Mouse (Mus musculus): Measurements from ENCODE around the gene Rai1. TPM values are rescaled to one million over a fixed set of nuclear protein-coding genes. Genes with fewer than 3 reads are reported as not detected.

The Rai1 gene
- polyA plus RNA-seq, 1 experiment from 2014 or later: 28.5 TPM

GRCm38 (mm10) chr11:60102664-60103063 lies 2.1 kb upstream of the Rai1 start:
- ATAC-seq (replicated peaks; ENCODE audit: low FRiP score): no peak
- Histone ChIP-seq H3K4me3 (ENCODE audit: low read depth, low read length) (no peak overlapping the region), H3K9ac (ENCODE audit: low read length) (no peak overlapping the region), H3K27me3 (ENCODE audit: control insufficient read depth, insufficient read depth, low read length) (no peaks in the 10 kb centered on the region), H3K4me1 (replicated peaks; ENCODE audit: control insufficient read depth, insufficient read depth, low read length) (peaks cover 6% of the 10 kb centered on the region), H3K9me3 (ENCODE audit: control insufficient read depth, low read length) (no peaks in the 10 kb centered on the region), H3K4me2 (ENCODE audit: low read depth, low read length, severe bottlenecking) (no peak overlapping the region), H3K27ac (ENCODE audit: low read depth, low read length) (no peak overlapping the region), H3K36me3 (ENCODE audit: control insufficient read depth, insufficient read depth, low read length) (no peaks in the 10 kb centered on the region)
- 88% methylated on average over 6 of the region's 6 CpGs for WGBS
- no peak for DNase-seq (ENCODE audit: low spot score)

- no peak overlapping the region for H3K4me2 ChIP-seq (ENCODE audit: low read depth, low read length, severe bottlenecking)
- H3K27ac ChIP-seq (ENCODE audit: low read depth, low read length): no peak overlapping the region
- DNase-seq (ENCODE audit: low spot score): no peak
- no peak overlapping the region for H3K9ac ChIP-seq (ENCODE audit: low read length)
- no peak for ATAC-seq (replicated peaks; ENCODE audit: low FRiP score)
- no peaks in the 10 kb centered on the region for H3K36me3 ChIP-seq (ENCODE audit: control insufficient read depth, insufficient read depth, low read length)
- 85% methylated on average over 7 of the region's 7 CpGs for WGBS
- H3K4me3 ChIP-seq (ENCODE audit: low read depth, low read length): no peak overlapping the region
- H3K9me3 ChIP-seq (ENCODE audit: control insufficient read depth, low read length): no peaks in the 10 kb centered on the region
- H3K4me1 ChIP-seq (replicated peaks; ENCODE audit: control insufficient read depth, insufficient read depth, low read length): peaks cover 12% of the 10 kb centered on the region
- no peaks in the 10 kb centered on the region for H3K27me3 ChIP-seq (ENCODE audit: control insufficient read depth, insufficient read depth, low read length)
These were observed 1.2 kb upstream of the Rai1 start for GRCm38 (mm10) chr11:60103567-60103966.

GRCm38 (mm10) chr11:60105593-60106542 lies 1.1 kb downstream of the Rai1 start:
- peak overlapping the region; percentile 99 for H3K9ac ChIP-seq (ENCODE audit: low read length)
- ATAC-seq (replicated peaks; ENCODE audit: low FRiP score) (peak; percentile 65), DNase-seq (ENCODE audit: low spot score) (peak; percentile 84)
- H3K4me1 ChIP-seq (replicated peaks; ENCODE audit: control insufficient read depth, insufficient read depth, low read length): peaks cover 20% of the 10 kb centered on the region
- WGBS: under 1% methylated on average over 85 of the region's 88 CpGs
- H3K4me3 ChIP-seq (ENCODE audit: low read depth, low read length): peak overlapping the region; percentile 98
- H3K27me3 ChIP-seq (ENCODE audit: control insufficient read depth, insufficient read depth, low read length): no peaks in the 10 kb centered on the region
- H3K27ac ChIP-seq (ENCODE audit: low read depth, low read length): peak overlapping the region; percentile 93
- peak overlapping the region; percentile 94 for H3K4me2 ChIP-seq (ENCODE audit: low read depth, low read length, severe bottlenecking)
- H3K9me3 ChIP-seq (ENCODE audit: control insufficient read depth, low read length): no peaks in the 10 kb centered on the region
- H3K36me3 ChIP-seq (ENCODE audit: control insufficient read depth, insufficient read depth, low read length): no peaks in the 10 kb centered on the region

GRCm38 (mm10) chr11:60106543-60107110 lies 1.8 kb downstream of the Rai1 start:
- DNase-seq (ENCODE audit: low spot score) (no peak), ATAC-seq (replicated peaks; ENCODE audit: low FRiP score) (peak; percentile 43)
- peak overlapping the region; percentile 99 for H3K9ac ChIP-seq (ENCODE audit: low read length)
- peak overlapping the region; percentile 93 for H3K27ac ChIP-seq (ENCODE audit: low read depth, low read length)
- H3K27me3 ChIP-seq (ENCODE audit: control insufficient read depth, insufficient read depth, low read length): no peaks in the 10 kb centered on the region
- no peaks in the 10 kb centered on the region for H3K9me3 ChIP-seq (ENCODE audit: control insufficient read depth, low read length)
- peaks cover 20% of the 10 kb centered on the region for H3K4me1 ChIP-seq (replicated peaks; ENCODE audit: control insufficient read depth, insufficient read depth, low read length)
- 1% methylated on average over 14 of the region's 14 CpGs for WGBS
- H3K4me3 ChIP-seq (ENCODE audit: low read depth, low read length): peak overlapping the region; percentile 98
- peak overlapping the region; percentile 94 for H3K4me2 ChIP-seq (ENCODE audit: low read depth, low read length, severe bottlenecking)
- no peaks in the 10 kb centered on the region for H3K36me3 ChIP-seq (ENCODE audit: control insufficient read depth, insufficient read depth, low read length)

- H3K36me3 ChIP-seq (ENCODE audit: control insufficient read depth, insufficient read depth, low read length): no peaks in the 10 kb centered on the region
- no peak overlapping the region for H3K4me3 ChIP-seq (ENCODE audit: low read depth, low read length)
- no peak overlapping the region for H3K9ac ChIP-seq (ENCODE audit: low read length)
- no peaks in the 10 kb centered on the region for H3K9me3 ChIP-seq (ENCODE audit: control insufficient read depth, low read length)
- peaks cover 20% of the 10 kb centered on the region for H3K4me1 ChIP-seq (replicated peaks; ENCODE audit: control insufficient read depth, insufficient read depth, low read length)
- WGBS: 88% methylated on average over 3 of the region's 3 CpGs
- ATAC-seq (replicated peaks; ENCODE audit: low FRiP score) (no peak), DNase-seq (ENCODE audit: low spot score) (no peak)
- no peaks in the 10 kb centered on the region for H3K27me3 ChIP-seq (ENCODE audit: control insufficient read depth, insufficient read depth, low read length)
- no peak overlapping the region for H3K4me2 ChIP-seq (ENCODE audit: low read depth, low read length, severe bottlenecking)
- no peak overlapping the region for H3K27ac ChIP-seq (ENCODE audit: low read depth, low read length)
These were observed 2.6 kb downstream of the Rai1 start for GRCm38 (mm10) chr11:60107449-60107848.

GRCm38 (mm10) chr11:60108631-60109172 lies 3.9 kb downstream of the Rai1 start:
- H3K27ac ChIP-seq (ENCODE audit: low read depth, low read length): no peak overlapping the region
- no peak for ATAC-seq (replicated peaks; ENCODE audit: low FRiP score)
- no peak overlapping the region for H3K4me3 ChIP-seq (ENCODE audit: low read depth, low read length)
- H3K9ac ChIP-seq (ENCODE audit: low read length): no peak overlapping the region
- no peak for DNase-seq (ENCODE audit: low spot score)
- no peaks in the 10 kb centered on the region for H3K9me3 ChIP-seq (ENCODE audit: control insufficient read depth, low read length)
- peaks cover 28% of the 10 kb centered on the region for H3K4me1 ChIP-seq (replicated peaks; ENCODE audit: control insufficient read depth, insufficient read depth, low read length)
- H3K36me3 ChIP-seq (ENCODE audit: control insufficient read depth, insufficient read depth, low read length): no peaks in the 10 kb centered on the region
- no peaks in the 10 kb centered on the region for H3K27me3 ChIP-seq (ENCODE audit: control insufficient read depth, insufficient read depth, low read length)
- H3K4me2 ChIP-seq (ENCODE audit: low read depth, low read length, severe bottlenecking): no peak overlapping the region
- 62% methylated on average over 5 of the region's 5 CpGs for WGBS

GRCm38 (mm10) chr11:60110386-60110785 lies 5.6 kb downstream of the Rai1 start:
- no peak overlapping the region for H3K9ac ChIP-seq (ENCODE audit: low read length)
- DNase-seq (ENCODE audit: low spot score): no peak
- 83% methylated on average over 5 of the region's 5 CpGs for WGBS

GRCm38 (mm10) chr11:60111576-60111975 lies 6.8 kb downstream of the Rai1 start:
- no peak overlapping the region for H3K27ac ChIP-seq (ENCODE audit: low read depth, low read length)
- H3K27me3 ChIP-seq (ENCODE audit: control insufficient read depth, insufficient read depth, low read length): no peaks in the 10 kb centered on the region
- H3K4me2 ChIP-seq (ENCODE audit: low read depth, low read length, severe bottlenecking): no peak overlapping the region
- H3K4me1 ChIP-seq (replicated peaks; ENCODE audit: control insufficient read depth, insufficient read depth, low read length): peaks cover 38% of the 10 kb centered on the region
- no peaks in the 10 kb centered on the region for H3K36me3 ChIP-seq (ENCODE audit: control insufficient read depth, insufficient read depth, low read length)
- DNase-seq (ENCODE audit: low spot score) (no peak), ATAC-seq (replicated peaks; ENCODE audit: low FRiP score) (no peak)
- no peaks in the 10 kb centered on the region for H3K9me3 ChIP-seq (ENCODE audit: control insufficient read depth, low read length)
- 99% methylated on average over 2 of the region's 2 CpGs for WGBS
- H3K9ac ChIP-seq (ENCODE audit: low read length): no peak overlapping the region
- H3K4me3 ChIP-seq (ENCODE audit: low read depth, low read length): no peak overlapping the region

More at GRCm38 (mm10) chr11:60110386-60110785, 5.6 kb downstream of the Rai1 start:
- no peak for ATAC-seq (replicated peaks; ENCODE audit: low FRiP score)
- peaks cover 38% of the 10 kb centered on the region for H3K4me1 ChIP-seq (replicated peaks; ENCODE audit: control insufficient read depth, insufficient read depth, low read length)
- no peaks in the 10 kb centered on the region for H3K36me3 ChIP-seq (ENCODE audit: control insufficient read depth, insufficient read depth, low read length)
- H3K4me2 ChIP-seq (ENCODE audit: low read depth, low read length, severe bottlenecking): no peak overlapping the region
- no peaks in the 10 kb centered on the region for H3K27me3 ChIP-seq (ENCODE audit: control insufficient read depth, insufficient read depth, low read length)
- H3K27ac ChIP-seq (ENCODE audit: low read depth, low read length): no peak overlapping the region
- no peak overlapping the region for H3K4me3 ChIP-seq (ENCODE audit: low read depth, low read length)
- H3K9me3 ChIP-seq (ENCODE audit: control insufficient read depth, low read length): no peaks in the 10 kb centered on the region
